Mouse (Mus musculus): ENCODE measurements at regions not wholly inside any gene's neighbourhood (a gene's known extent, or its start where the extent isn't known, plus 50 kb on each side); places are given as distances from the start of the nearest gene placed in this dataset.
"Not testable (repeated sequence)": the region's sequence is repeated elsewhere in the genome, so short reads cannot be mapped to it uniquely, and the experiment has no call there.

GRCm38 (mm10) chr3:6427905-6428304 lies 192.3 kb downstream of the 1700008P02Rik start:
- WGBS, result 65% methylated on average over 1 of the region's 1 CpGs
- Histone ChIP-seq H3K9ac (no peak overlapping the region), H3K27ac (no peak overlapping the region), H3K27me3 (ENCODE audit: control insufficient read depth, insufficient read depth, low read length) (no peaks in the 10 kb centered on the region), H3K4me3 (replicated peaks; ENCODE audit: low read length) (no peak overlapping the region), H3K9me3 (ENCODE audit: control insufficient read depth, low read length) (no peaks in the 10 kb centered on the region), H3K4me1 (replicated peaks; ENCODE audit: control insufficient read depth, insufficient read depth, low read length) (no peaks in the 10 kb centered on the region), H3K4me2 (replicated peaks) (no peak overlapping the region), H3K36me3 (replicated peaks; ENCODE audit: control insufficient read depth, insufficient read depth) (no peaks in the 10 kb centered on the region)
- ATAC-seq (ENCODE audit: low FRiP score) (no peak; the same call in 1 of the 2 replicates), DNase-seq (ENCODE audit: low spot score) (no peak)

- no peaks in the 10 kb centered on the region for H3K36me3 ChIP-seq (replicated peaks; ENCODE audit: control insufficient read depth, insufficient read depth)
- no peaks in the 10 kb centered on the region for H3K27me3 ChIP-seq (ENCODE audit: control insufficient read depth, insufficient read depth, low read length)
- H3K9ac ChIP-seq, result no peak overlapping the region
- no peaks in the 10 kb centered on the region for H3K9me3 ChIP-seq (ENCODE audit: control insufficient read depth, low read length)
- no peak overlapping the region for H3K4me2 ChIP-seq (replicated peaks)
- no peak for DNase-seq (ENCODE audit: low spot score)
- no peak overlapping the region for H3K4me3 ChIP-seq (replicated peaks; ENCODE audit: low read length)
- ATAC-seq (ENCODE audit: low FRiP score), result no peak
- no peak overlapping the region for H3K27ac ChIP-seq
- no peaks in the 10 kb centered on the region for H3K4me1 ChIP-seq (replicated peaks; ENCODE audit: control insufficient read depth, insufficient read depth, low read length)
These were observed 219.4 kb downstream of the 1700008P02Rik start for GRCm38 (mm10) chr3:6400871-6401270.

DNA sequence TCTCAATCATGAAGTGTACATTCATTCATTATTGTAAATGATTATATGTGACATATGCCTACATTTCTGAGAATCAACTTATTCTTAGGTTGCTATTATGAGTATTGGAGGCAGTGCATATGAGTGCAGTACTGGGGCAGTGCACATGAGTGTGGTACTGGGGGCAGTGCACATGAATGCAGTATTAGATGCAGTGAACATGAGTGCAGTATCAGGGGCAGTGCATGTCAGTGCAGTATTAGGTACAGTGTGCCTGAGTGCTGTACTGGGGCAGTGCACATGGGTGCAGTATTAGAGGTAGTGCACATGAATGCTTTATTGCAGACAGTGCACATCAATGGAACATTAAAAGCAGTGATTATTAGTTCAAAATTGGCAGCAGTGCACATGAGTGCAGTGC lies 234.6 kb downstream of the 1700008P02Rik start:
- ATAC-seq (ENCODE audit: low FRiP score) (no peak), DNase-seq (ENCODE audit: low spot score) (no peak)
- no peaks in the 10 kb centered on the region for H3K27me3 ChIP-seq (ENCODE audit: control insufficient read depth, insufficient read depth, low read length)
- H3K36me3 ChIP-seq (replicated peaks; ENCODE audit: control insufficient read depth, insufficient read depth), result no peaks in the 10 kb centered on the region
- H3K27ac ChIP-seq, result no peak overlapping the region
- H3K4me1 ChIP-seq (replicated peaks; ENCODE audit: control insufficient read depth, insufficient read depth, low read length), result no peaks in the 10 kb centered on the region
- H3K9me3 ChIP-seq (ENCODE audit: control insufficient read depth, low read length), result no peaks in the 10 kb centered on the region
- no peak overlapping the region for H3K9ac ChIP-seq
- H3K4me3 ChIP-seq (replicated peaks; ENCODE audit: low read length), result no peak overlapping the region
- no peak overlapping the region for H3K4me2 ChIP-seq (replicated peaks)

GRCm38 (mm10) chr3:6382896-6383295 lies 237.3 kb downstream of the 1700008P02Rik start:
- Histone ChIP-seq H3K4me3 (replicated peaks; ENCODE audit: low read length) (no peak overlapping the region), H3K27me3 (ENCODE audit: control insufficient read depth, insufficient read depth, low read length) (no peaks in the 10 kb centered on the region), H3K27ac (no peak overlapping the region), H3K9me3 (ENCODE audit: control insufficient read depth, low read length) (no peaks in the 10 kb centered on the region), H3K36me3 (replicated peaks; ENCODE audit: control insufficient read depth, insufficient read depth) (no peaks in the 10 kb centered on the region), H3K9ac (no peak overlapping the region), H3K4me1 (replicated peaks; ENCODE audit: control insufficient read depth, insufficient read depth, low read length) (no peaks in the 10 kb centered on the region), H3K4me2 (replicated peaks) (no peak overlapping the region)
- ATAC-seq (ENCODE audit: low FRiP score) (no peak), DNase-seq (ENCODE audit: low spot score) (no peak)

- Histone ChIP-seq H3K4me1 (replicated peaks; ENCODE audit: control insufficient read depth, insufficient read depth, low read length) (no peaks in the 10 kb centered on the region), H3K36me3 (replicated peaks; ENCODE audit: control insufficient read depth, insufficient read depth) (no peaks in the 10 kb centered on the region), H3K27me3 (ENCODE audit: control insufficient read depth, insufficient read depth, low read length) (no peaks in the 10 kb centered on the region), H3K4me2 (replicated peaks) (no peak overlapping the region), H3K9ac (no peak overlapping the region), H3K27ac (no peak overlapping the region), H3K9me3 (ENCODE audit: control insufficient read depth, low read length) (no peaks in the 10 kb centered on the region), H3K4me3 (replicated peaks; ENCODE audit: low read length) (no peak overlapping the region)
- DNase-seq (ENCODE audit: low spot score) (no peak), ATAC-seq (ENCODE audit: low FRiP score) (no peak)
- 80% methylated on average over 1 of the region's 1 CpGs for WGBS
These were observed 237.9 kb downstream of the 1700008P02Rik start for GRCm38 (mm10) chr3:6382296-6382695.

DNA sequence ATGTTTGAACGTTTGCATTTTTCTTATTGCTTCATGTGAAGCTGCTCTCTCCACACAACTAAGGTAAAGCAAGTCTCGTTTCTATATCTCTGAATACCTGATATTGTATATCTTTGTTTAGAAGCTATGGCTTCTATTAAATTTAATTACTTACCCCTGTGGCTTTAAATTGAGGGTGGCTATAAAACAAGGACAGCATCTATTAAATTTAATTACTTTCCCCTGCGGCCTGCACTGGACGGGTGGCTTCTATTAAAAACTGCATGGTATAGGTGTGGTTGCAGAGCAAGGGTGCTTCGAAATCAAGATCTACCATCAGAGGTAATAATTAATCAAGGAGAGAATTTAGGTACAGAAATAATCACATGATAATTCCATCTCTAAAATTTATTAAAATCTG lies 238.5 kb downstream of the 1700008P02Rik start:
- H3K4me3 ChIP-seq (replicated peaks; ENCODE audit: low read length), result no peak overlapping the region
- H3K9me3 ChIP-seq (ENCODE audit: control insufficient read depth, low read length), result no peaks in the 10 kb centered on the region
- no peak overlapping the region for H3K9ac ChIP-seq
- H3K36me3 ChIP-seq (replicated peaks; ENCODE audit: control insufficient read depth, insufficient read depth), result no peaks in the 10 kb centered on the region
- DNase-seq (ENCODE audit: low spot score) (no peak), ATAC-seq (ENCODE audit: low FRiP score) (no peak)
- no peak overlapping the region for H3K4me2 ChIP-seq (replicated peaks)
- no peaks in the 10 kb centered on the region for H3K4me1 ChIP-seq (replicated peaks; ENCODE audit: control insufficient read depth, insufficient read depth, low read length)
- no peak overlapping the region for H3K27ac ChIP-seq
- 68% methylated on average over 5 of the region's 5 CpGs for WGBS
- H3K27me3 ChIP-seq (ENCODE audit: control insufficient read depth, insufficient read depth, low read length), result no peaks in the 10 kb centered on the region

GRCm38 (mm10) chr3:6339001-6339400 lies 281.2 kb downstream of the 1700008P02Rik start:
- WGBS, result 93% methylated on average over 3 of the region's 21 CpGs
- DNase-seq (ENCODE audit: low spot score); ATAC-seq (ENCODE audit: low FRiP score); H3K4me1 ChIP-seq (replicated peaks; ENCODE audit: control insufficient read depth, insufficient read depth, low read length); H3K36me3 ChIP-seq (replicated peaks; ENCODE audit: control insufficient read depth, insufficient read depth); H3K27me3 ChIP-seq (ENCODE audit: control insufficient read depth, insufficient read depth, low read length); H3K27ac ChIP-seq; H3K4me3 ChIP-seq (replicated peaks; ENCODE audit: low read length); H3K4me2 ChIP-seq (replicated peaks); H3K9ac ChIP-seq; H3K9me3 ChIP-seq (ENCODE audit: control insufficient read depth, low read length): not testable (repeated sequence)

DNA sequence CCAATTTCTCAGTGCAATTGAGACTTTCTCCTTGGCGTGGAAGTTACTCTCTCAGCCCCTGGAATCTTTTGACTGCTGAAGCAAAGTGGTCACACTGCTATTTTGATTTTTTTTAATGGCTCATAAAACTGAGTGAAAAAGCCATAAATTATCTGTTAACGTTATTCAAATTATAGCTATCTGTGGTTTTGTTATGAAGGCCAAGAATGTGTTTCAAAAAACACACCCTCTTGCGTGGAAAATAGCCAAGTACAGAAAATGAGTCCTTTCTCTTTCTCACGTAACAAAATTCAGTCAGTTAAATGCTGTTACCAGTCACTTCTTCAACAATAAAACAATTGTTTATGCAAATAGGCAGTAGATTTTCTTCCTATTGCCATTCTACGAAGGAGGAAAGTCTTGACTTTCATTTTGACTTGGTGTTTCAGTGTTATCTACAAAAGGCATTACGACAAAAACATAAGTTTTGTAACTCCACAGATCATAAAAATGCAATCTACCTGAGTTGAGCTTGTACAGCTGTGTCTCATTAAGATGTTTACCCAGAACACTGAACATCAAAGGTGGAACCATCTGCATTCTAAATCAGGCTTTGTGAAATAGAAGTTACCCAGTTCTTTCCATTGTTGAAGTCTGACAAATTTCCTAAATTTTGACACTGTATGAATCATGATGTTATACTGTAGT lies 299.3 kb downstream of the 1700008P02Rik start:
- Histone ChIP-seq H3K9me3 (ENCODE audit: control insufficient read depth, low read length) (no peaks in the 10 kb centered on the region), H3K27ac (no peak overlapping the region), H3K4me3 (replicated peaks; ENCODE audit: low read length) (no peak overlapping the region), H3K27me3 (ENCODE audit: control insufficient read depth, insufficient read depth, low read length) (no peaks in the 10 kb centered on the region), H3K9ac (no peak overlapping the region), H3K4me2 (replicated peaks) (no peak overlapping the region), H3K36me3 (replicated peaks; ENCODE audit: control insufficient read depth, insufficient read depth) (no peaks in the 10 kb centered on the region), H3K4me1 (replicated peaks; ENCODE audit: control insufficient read depth, insufficient read depth, low read length) (no peaks in the 10 kb centered on the region)
- ATAC-seq (ENCODE audit: low FRiP score) (no peak), DNase-seq (ENCODE audit: low spot score) (no peak)
- WGBS, result 77% methylated on average over 6 of the region's 6 CpGs

GRCm38 (mm10) chr3:6289500-6289899 lies 330.7 kb downstream of the 1700008P02Rik start:
- DNase-seq (ENCODE audit: low spot score) (peak; percentile 26), ATAC-seq (ENCODE audit: low FRiP score) (peak; percentile 57; the same call in 1 of the 2 replicates)
- no peak overlapping the region for H3K9ac ChIP-seq
- H3K27ac ChIP-seq, result no peak overlapping the region
- no peaks in the 10 kb centered on the region for H3K4me1 ChIP-seq (replicated peaks; ENCODE audit: control insufficient read depth, insufficient read depth, low read length)
- H3K4me3 ChIP-seq (replicated peaks; ENCODE audit: low read length), result no peak overlapping the region
- no peak overlapping the region for H3K4me2 ChIP-seq (replicated peaks)
- H3K36me3 ChIP-seq (replicated peaks; ENCODE audit: control insufficient read depth, insufficient read depth), result no peaks in the 10 kb centered on the region
- no peaks in the 10 kb centered on the region for H3K9me3 ChIP-seq (ENCODE audit: control insufficient read depth, low read length)
- H3K27me3 ChIP-seq (ENCODE audit: control insufficient read depth, insufficient read depth, low read length), result no peaks in the 10 kb centered on the region

DNA sequence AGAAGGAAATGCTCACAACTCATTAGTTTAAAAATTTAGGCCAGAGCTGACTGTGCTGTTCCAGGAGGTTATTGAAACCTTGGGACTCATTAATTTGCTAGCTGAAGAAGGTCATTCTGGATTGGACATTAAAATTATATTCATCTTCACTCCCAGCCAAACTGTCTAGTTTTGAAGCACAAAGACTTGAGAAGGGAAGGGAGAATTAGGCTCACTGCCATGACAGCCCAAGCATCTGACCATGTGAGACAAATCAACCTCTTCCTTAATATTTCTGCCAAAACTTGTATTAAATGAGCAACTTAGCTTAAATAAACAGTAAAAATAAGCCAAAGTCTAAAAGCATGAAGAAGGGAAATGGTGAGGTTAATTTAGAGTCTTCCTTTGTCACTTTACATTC lies 339.6 kb downstream of the 1700008P02Rik start:
- H3K4me3 ChIP-seq (replicated peaks; ENCODE audit: low read length), result no peak overlapping the region
- H3K27ac ChIP-seq, result no peak overlapping the region
- no peaks in the 10 kb centered on the region for H3K27me3 ChIP-seq (ENCODE audit: control insufficient read depth, insufficient read depth, low read length)
- no peak overlapping the region for H3K9ac ChIP-seq
- DNase-seq (ENCODE audit: low spot score) (no peak), ATAC-seq (ENCODE audit: low FRiP score) (no peak)
- no peaks in the 10 kb centered on the region for H3K4me1 ChIP-seq (replicated peaks; ENCODE audit: control insufficient read depth, insufficient read depth, low read length)
- H3K36me3 ChIP-seq (replicated peaks; ENCODE audit: control insufficient read depth, insufficient read depth), result no peaks in the 10 kb centered on the region
- H3K4me2 ChIP-seq (replicated peaks), result no peak overlapping the region
- no peaks in the 10 kb centered on the region for H3K9me3 ChIP-seq (ENCODE audit: control insufficient read depth, low read length)

Data from hindbrain, embryonic 14.5 days (tissue).